Mouse (Mus musculus) embryonic facial prominence, embryonic 11.5 days (tissue): ENCODE data around the gene Stx4a. TPM values are rescaled to one million over a fixed set of nuclear protein-coding genes. Genes with fewer than 3 reads are reported as not detected.
"Not testable (repeated sequence)": the region's sequence is repeated elsewhere in the genome, so short reads cannot be mapped to it uniquely, and the experiment has no call there.

Source experiments
- ATAC-seq: fragments of 200-750 bp; cut with Nextera tagmentation; replicated peaks from 2 replicates; pipeline ENCODE4 v1.8.0; 2017; ENCODE audit warnings: low read depth; ENCODE audit not compliant: insufficient number of reproducible peaks, low FRiP score, low TSS enrichment
- DNase-seq: peaks from one replicate; pipeline ENCODE4 v3.0.0-alpha.2; 2015; ENCODE audit warnings: low spot score
- H3K27ac ChIP-seq: fragments of 300-500 bp; sonication (generic); replicated peaks from 2 replicates; pipeline ENCODE4 v1.5.1; 2014; ENCODE audit warnings: mild to moderate bottlenecking, low read depth, low read length, control low read depth
- H3K27me3 ChIP-seq: fragments of 300-500 bp; sonication (generic); 2 replicates; pipeline ENCODE4 v1.6.1; 2014; ENCODE audit warnings: mild to moderate bottlenecking, low read length, moderate library complexity, mixed read lengths; ENCODE audit not compliant: control insufficient read depth, insufficient read depth
- H3K36me3 ChIP-seq: fragments of 300-500 bp; sonication (generic); replicated peaks from 2 replicates; pipeline ENCODE4 v1.6.1; 2014; ENCODE audit warnings: low read depth, mild to moderate bottlenecking, low read length, moderate library complexity, mixed read lengths; ENCODE audit not compliant: control insufficient read depth, insufficient read depth
- H3K4me1 ChIP-seq: fragments of 300-500 bp; sonication (generic); 2 replicates; pipeline ENCODE4 v1.6.1; 2014; ENCODE audit warnings: low read length, mixed read lengths; ENCODE audit not compliant: control insufficient read depth, insufficient read depth
- H3K4me2 ChIP-seq: fragments of 300-500 bp; sonication (generic); 2 replicates; pipeline ENCODE4 v1.6.1; 2014; ENCODE audit warnings: low read depth, mild to moderate bottlenecking, control low read depth, low read length, moderate library complexity
- H3K4me3 ChIP-seq: fragments of 300-500 bp; sonication (generic); 2 replicates; pipeline ENCODE4 v1.5.1; 2014; ENCODE audit warnings: low read depth, low read length, control low read depth
- H3K9ac ChIP-seq: fragments of 300-500 bp; sonication (generic); replicated peaks from 2 replicates; pipeline ENCODE4 v1.6.1; 2014; ENCODE audit warnings: mild to moderate bottlenecking, control low read depth, low read length
- H3K9me3 ChIP-seq: fragments of 300-500 bp; sonication (generic); replicated peaks from 2 replicates; pipeline ENCODE4 v1.6.1; 2016; ENCODE audit warnings: mild to moderate bottlenecking, low read length, inconsistent platforms, mixed read lengths; ENCODE audit not compliant: control insufficient read depth
- WGBS: fragments of 180-500 bp; shearing (Covaris S2); extraction: QIAGEN DNeasy Blood & Tissue Kit; methylation state at CpG from one replicate; pipeline ENCODE4 v1.1.7; 2014; 5-methylcytosine and 5-hydroxymethylcytosine counted together
- polyA plus RNA-seq: library from polyadenylated mRNA; unstranded; fragments of >200 nt; fragmentation: Nextera tagmentation; extraction: Ambion mirVana; gene quantifications from 2 replicates; pipeline ENCODE4 v1.2.1, GENCODE M21; 2014

The Stx4a gene
- polyA plus RNA-seq, 1 experiment from 2014 or later, result 14.3 TPM

DNA sequence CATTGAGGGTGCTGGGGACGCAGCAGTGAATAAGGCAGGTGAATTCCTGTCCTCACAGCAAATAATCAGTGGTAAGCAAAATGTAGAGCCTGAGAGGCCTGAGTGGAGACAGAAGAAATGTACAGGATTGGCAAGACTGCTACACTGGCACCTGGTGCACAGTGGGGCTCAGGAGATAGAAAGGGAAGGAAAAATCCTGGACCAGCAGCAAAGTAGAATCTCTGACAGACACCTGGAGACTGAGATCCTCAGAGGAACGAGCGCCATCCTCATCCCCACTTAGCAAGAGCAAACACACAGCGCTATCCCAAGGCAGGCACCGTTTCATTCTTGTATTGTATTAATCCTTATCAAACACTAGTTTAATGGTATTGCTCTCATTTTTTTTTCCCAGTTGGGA, 13.4 kb downstream of the Stx4a start:
- ATAC-seq (no peak), DNase-seq (no peak)
- Histone ChIP-seq H3K4me1 (no peaks in the 10 kb centered on the region), H3K36me3 (no peaks in the 10 kb centered on the region), H3K9ac (no peak overlapping the region), H3K9me3 (no peaks in the 10 kb centered on the region), H3K4me2 (no peak overlapping the region), H3K27me3 (no peaks in the 10 kb centered on the region), H3K27ac (no peak overlapping the region), H3K4me3 (no peak overlapping the region)
- 87% methylated on average over 5 of the region's 5 CpGs for WGBS

DNA sequence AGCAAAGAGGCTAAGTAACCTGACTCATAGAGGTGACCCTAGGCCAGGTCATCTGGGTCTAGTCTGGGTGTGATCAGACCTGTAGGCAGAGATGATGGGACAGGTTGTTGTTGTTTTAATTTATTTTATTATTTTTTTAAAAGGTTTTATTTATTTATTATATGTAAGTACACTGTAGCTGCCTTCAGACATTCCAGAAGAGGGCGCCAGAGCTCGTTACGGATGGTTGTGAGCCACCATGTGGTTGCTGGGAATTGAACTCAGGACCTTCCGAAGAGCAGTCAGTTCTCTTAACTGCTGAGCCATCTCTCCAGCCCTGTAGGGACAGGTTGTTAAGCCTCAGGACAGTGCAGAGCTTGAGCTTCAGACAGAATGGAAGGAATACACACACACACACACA, 13.8 kb downstream of the Stx4a start:
- not testable (repeated sequence) for H3K27me3 ChIP-seq, DNase-seq, H3K4me2 ChIP-seq, ATAC-seq, H3K36me3 ChIP-seq, H3K4me3 ChIP-seq, H3K27ac ChIP-seq, H3K4me1 ChIP-seq, H3K9me3 ChIP-seq, H3K9ac ChIP-seq
- 87% methylated on average over 4 of the region's 4 CpGs for WGBS

DNA sequence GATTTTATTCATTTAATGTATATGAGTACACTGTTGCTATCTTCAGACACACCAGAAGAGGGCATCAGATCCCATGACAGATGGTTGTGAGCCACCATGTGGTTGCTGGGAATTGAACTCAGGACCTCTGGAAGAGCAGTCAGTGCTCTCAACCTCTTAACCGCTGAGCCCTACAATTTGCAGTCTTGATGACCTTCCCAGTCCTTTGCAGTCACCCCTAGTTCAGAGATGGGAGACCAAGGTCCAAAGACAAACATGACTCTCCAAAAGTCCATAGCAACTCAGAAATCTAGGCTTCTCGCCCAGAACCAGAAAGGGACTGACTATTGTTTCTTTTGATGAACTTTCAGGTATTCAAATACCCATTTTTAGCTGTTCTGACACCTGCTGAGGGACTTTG, 15.9 kb downstream of the Stx4a start:
- 69% methylated on average over 2 of the region's 2 CpGs for WGBS
- not testable (repeated sequence) for H3K9me3 ChIP-seq, H3K27me3 ChIP-seq, ATAC-seq, H3K27ac ChIP-seq, H3K4me1 ChIP-seq, H3K9ac ChIP-seq, H3K4me2 ChIP-seq, H3K4me3 ChIP-seq, H3K36me3 ChIP-seq, DNase-seq

DNA sequence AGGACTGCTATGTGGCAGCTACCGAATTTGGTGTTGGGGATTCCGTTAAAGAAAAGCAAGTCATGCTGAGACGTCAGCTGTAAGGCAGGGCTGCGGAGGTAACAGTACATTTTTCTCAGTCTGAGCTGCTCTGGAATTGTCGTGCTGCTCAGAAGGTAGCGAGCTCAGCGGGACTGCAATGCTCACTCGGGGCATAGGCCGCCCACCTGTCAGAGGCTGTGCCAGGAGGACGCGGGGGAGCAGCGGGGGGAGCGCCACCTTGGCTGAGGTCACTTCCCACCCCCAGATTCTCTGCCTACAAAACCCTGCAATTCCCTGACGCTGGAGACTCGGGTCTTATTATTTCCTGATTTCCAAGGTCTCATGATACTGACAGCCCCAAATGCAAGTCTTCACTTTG, 16.8 kb downstream of the Stx4a start:
- Histone ChIP-seq H3K27ac (peak overlapping the region; percentile 70), H3K4me1 (no peaks in the 10 kb centered on the region), H3K9ac (peak overlapping the region; percentile 67), H3K4me3 (peak overlapping the region; percentile 63), H3K4me2 (peak overlapping the region; percentile 88), H3K9me3 (no peaks in the 10 kb centered on the region), H3K27me3 (no peaks in the 10 kb centered on the region), H3K36me3 (no peaks in the 10 kb centered on the region)
- DNase-seq (no peak), ATAC-seq (0 out of 2 replicates have a peak, but pooled peaks have one; percentile 20)
- 2% methylated on average over 15 of the region's 15 CpGs for WGBS

DNA sequence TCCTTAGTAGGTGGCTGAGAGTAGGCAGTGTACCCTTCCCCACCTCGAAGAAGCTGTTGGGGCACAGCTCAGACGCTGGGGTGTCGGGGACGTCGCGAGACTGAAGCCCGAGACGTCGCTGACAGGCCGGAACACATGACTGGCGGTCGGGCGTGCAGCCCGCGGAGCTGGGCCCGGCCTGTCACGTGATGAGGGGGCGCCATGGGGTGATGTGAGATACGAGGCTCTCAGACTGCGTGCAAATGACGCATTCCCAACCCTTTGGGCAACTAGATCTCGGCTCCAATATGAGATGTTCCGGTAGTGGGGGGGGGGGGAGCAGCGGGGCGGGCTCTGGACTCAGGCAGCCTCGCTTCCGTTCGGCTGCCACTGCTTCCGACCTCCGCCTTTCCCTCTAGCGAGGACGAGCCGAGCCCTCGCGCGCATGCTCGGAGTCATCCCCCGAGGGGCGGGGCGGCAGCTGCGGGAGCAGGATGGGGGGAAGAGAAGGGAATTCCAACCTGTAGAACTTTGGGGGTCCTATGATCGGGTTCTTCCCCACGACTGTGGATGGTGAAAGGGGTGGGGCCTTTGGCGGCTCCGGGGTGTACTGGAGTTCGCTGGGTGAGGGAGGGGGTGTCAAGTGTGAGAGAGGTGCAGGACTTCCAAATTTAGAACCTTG, 17.4 kb downstream of the Stx4a start:
- H3K27ac ChIP-seq, result peak overlapping the region; percentile 70
- no peaks in the 10 kb centered on the region for H3K27me3 ChIP-seq
- ATAC-seq (peak; percentile 82), DNase-seq (peak; percentile 93)
- peak overlapping the region; percentile 63 for H3K4me3 ChIP-seq
- H3K4me1 ChIP-seq, result no peaks in the 10 kb centered on the region
- no peaks in the 10 kb centered on the region for H3K9me3 ChIP-seq
- H3K4me2 ChIP-seq, result peak overlapping the region; percentile 88
- H3K9ac ChIP-seq, result peak overlapping the region; percentile 67
- no peaks in the 10 kb centered on the region for H3K36me3 ChIP-seq
- WGBS, result under 1% methylated on average over 46 of the region's 46 CpGs

DNA sequence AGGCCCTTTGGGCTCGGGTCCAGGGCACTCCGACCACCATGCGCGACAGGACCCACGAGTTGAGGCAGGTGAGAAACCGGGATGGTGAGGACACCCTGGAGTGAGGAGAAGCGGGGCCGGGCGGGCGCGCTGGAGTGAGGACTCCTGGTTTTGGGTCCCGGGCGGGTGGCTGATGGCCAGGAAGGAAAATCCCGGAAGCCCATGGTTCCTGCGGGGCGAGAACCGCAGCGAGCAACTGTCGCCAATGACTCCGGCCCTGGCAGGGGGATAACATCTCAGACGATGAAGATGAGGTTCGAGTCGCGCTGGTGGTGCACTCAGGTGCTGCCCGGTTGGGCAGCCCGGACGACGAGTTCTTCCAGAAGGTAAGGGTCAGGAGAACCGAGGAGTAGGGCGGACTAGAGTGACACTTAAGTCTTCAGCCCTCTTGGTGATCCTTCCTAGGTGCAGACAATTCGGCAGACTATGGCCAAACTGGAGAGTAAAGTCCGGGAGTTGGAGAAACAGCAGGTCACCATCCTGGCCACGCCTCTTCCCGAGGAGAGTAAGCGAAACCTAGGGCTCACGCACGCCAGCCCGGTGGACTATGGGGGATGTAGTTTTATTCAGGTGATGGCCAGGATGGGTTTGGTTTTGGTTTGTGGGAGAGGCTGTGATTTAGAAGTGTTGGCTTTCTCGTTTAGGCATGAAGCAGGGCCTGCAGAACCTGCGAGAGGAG, 18.1 kb downstream of the Stx4a start:
- peak overlapping the region; percentile 67 for H3K9ac ChIP-seq
- H3K27me3 ChIP-seq, result no peaks in the 10 kb centered on the region
- peak overlapping the region; percentile 63 for H3K4me3 ChIP-seq
- no peaks in the 10 kb centered on the region for H3K36me3 ChIP-seq
- H3K4me1 ChIP-seq, result no peaks in the 10 kb centered on the region
- H3K9me3 ChIP-seq, result no peaks in the 10 kb centered on the region
- 0 out of 2 replicates have a peak overlapping the region, but pooled peaks have one; percentile 56 for H3K27ac ChIP-seq
- ATAC-seq (peak; percentile 47), DNase-seq (peak; percentile 86)
- WGBS, result under 1% methylated on average over 40 of the region's 40 CpGs
- peak overlapping the region; percentile 88 for H3K4me2 ChIP-seq

DNA sequence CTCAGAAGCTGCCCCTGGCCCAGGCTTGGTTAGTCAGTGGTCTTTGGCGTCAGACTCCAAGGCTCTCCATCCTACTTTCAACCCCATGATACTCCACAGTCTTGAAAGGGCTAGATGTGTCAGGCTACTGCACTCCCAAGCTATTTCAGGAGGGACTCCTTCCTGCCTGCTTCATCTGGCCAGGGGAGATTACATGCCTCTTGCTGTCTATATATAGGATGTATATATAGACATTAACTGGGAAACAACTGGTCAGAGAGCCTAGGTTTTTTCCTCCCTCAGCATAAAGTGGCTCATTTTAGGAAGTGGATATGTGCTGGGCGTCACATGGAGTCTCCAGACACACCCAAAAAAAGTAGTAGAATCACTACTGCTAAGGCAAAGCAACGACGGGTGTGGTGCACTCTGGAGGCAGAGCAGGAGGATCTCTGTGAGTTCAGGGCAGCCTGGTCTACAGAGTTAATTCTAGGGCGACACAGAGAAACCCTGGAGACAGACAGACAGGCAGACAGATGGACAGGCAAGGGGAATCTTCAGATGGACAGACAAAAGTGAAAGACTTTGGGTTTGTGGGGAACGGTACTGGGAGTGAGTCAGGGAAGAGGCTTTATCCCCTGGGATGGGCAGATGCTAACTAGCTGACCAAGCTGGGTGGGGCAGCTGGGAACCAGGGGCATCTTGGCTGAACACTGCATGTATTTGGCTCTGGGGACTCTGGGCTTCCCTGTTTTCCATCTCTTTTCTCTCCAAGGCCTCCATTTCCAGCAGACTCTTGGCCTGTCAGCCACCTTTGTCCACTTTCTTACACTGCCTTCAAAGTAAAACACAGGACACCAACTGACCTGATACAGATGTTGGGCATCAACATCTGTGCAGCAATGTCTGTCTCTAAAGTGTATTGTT, 26.1 kb downstream of the Stx4a start:
- Histone ChIP-seq H3K27me3 (no peaks in the 10 kb centered on the region), H3K9ac (no peak overlapping the region), H3K4me2 (no peak overlapping the region), H3K9me3 (no peaks in the 10 kb centered on the region), H3K4me3 (no peak overlapping the region), H3K36me3 (no peaks in the 10 kb centered on the region), H3K4me1 (no peaks in the 10 kb centered on the region), H3K27ac (no peak overlapping the region)
- no peak for DNase-seq
- ATAC-seq, result no peak
- 79% methylated on average over 6 of the region's 6 CpGs for WGBS
